Mouse (Mus musculus) heart, embryonic 14.5 days (tissue): ENCODE results near the gene Foxo6. TPM values are rescaled to one million over a fixed set of nuclear protein-coding genes. Genes with fewer than 3 reads are reported as not detected.
A peak's percentile ranks its signal among the peaks of the same experiment; 100 is the strongest.

Experiments
- ATAC-seq: fragments of 200-750 bp; cut with Nextera tagmentation; 2 replicates; pipeline ENCODE4 v1.8.0; 2017; ENCODE audit warnings: low read depth, moderate TSS enrichment; ENCODE audit not compliant: insufficient number of reproducible peaks, insufficient read depth, low FRiP score
- H3K27ac ChIP-seq, 2 experiments: fragments of 200-500 bp in 1 of 2; fragments of 300-500 bp in 1 of 2; sonication (generic) in 1 of 2; replicated peaks in 1 of 2; 2 replicates each; pipeline ENCODE4 v1.5.1; 2012 to 2014; ENCODE audit warnings: low read depth in 2 of 2, low read length in 2 of 2, control low read depth in 1 of 2, mild to moderate bottlenecking in 1 of 2, mixed read lengths in 1 of 2; ENCODE audit not compliant: control insufficient read depth in 1 of 2, insufficient read depth in 1 of 2
- H3K27me3 ChIP-seq: fragments of 300-500 bp; sonication (generic); 2 replicates; pipeline ENCODE4 v1.6.1; 2014; ENCODE audit warnings: mild to moderate bottlenecking, low read length, control low read depth; ENCODE audit not compliant: control insufficient read depth, insufficient read depth
- H3K36me3 ChIP-seq: fragments of 300-500 bp; sonication (generic); 2 replicates; pipeline ENCODE4 v1.6.1; 2014; ENCODE audit warnings: mild to moderate bottlenecking, control low read depth, low read length, mixed read lengths; ENCODE audit not compliant: control insufficient read depth, insufficient read depth
- H3K4me1 ChIP-seq, 2 experiments: fragments of 200-500 bp in 1 of 2; fragments of 300-500 bp in 1 of 2; sonication (generic) in 1 of 2; 2 replicates each; pipeline ENCODE4 v1.6.1; 2012 to 2014; ENCODE audit warnings: low read length in 2 of 2, control low read depth in 1 of 2, mixed read lengths in 1 of 2; ENCODE audit not compliant: control insufficient read depth in 2 of 2, insufficient read depth in 2 of 2
- H3K4me2 ChIP-seq: fragments of 300-500 bp; sonication (generic); 2 replicates; pipeline ENCODE4 v1.6.1; 2014; ENCODE audit warnings: mild to moderate bottlenecking, low read length
- H3K4me3 ChIP-seq, 2 experiments: fragments of 200-500 bp in 1 of 2; fragments of 300-500 bp in 1 of 2; sonication (generic) in 1 of 2; 2 replicates each; pipeline ENCODE4 v1.5.1; 2012 to 2014; ENCODE audit warnings: low read length in 2 of 2, mild to moderate bottlenecking in 2 of 2, control low read depth in 1 of 2, low read depth in 1 of 2, moderate library complexity in 1 of 2; ENCODE audit not compliant: control insufficient read depth in 1 of 2, insufficient read depth in 1 of 2
- H3K9ac ChIP-seq: fragments of 300-500 bp; sonication (generic); 2 replicates; pipeline ENCODE4 v1.6.1; 2014; ENCODE audit warnings: mild to moderate bottlenecking, low read length
- H3K9me3 ChIP-seq: fragments of 300-500 bp; sonication (generic); 2 replicates; pipeline ENCODE4 v1.6.1; 2016; ENCODE audit warnings: low read length, control low read depth; ENCODE audit not compliant: control insufficient read depth
- WGBS: fragments of 180-500 bp; shearing (Covaris S2); extraction: QIAGEN DNeasy Blood & Tissue Kit; methylation state at CpG from one replicate; pipeline ENCODE4 v1.1.7; 2014; 5-methylcytosine and 5-hydroxymethylcytosine counted together
- polyA plus RNA-seq: library from polyadenylated mRNA; unstranded; fragments of >200 nt; fragmentation: Nextera tagmentation; extraction: Ambion mirVana; gene quantifications from 2 replicates; pipeline ENCODE4 v1.2.1, GENCODE M21; 2014

The Foxo6 gene
- polyA plus RNA-seq, 1 experiment from 2014 or later: 0.24 TPM

DNA sequence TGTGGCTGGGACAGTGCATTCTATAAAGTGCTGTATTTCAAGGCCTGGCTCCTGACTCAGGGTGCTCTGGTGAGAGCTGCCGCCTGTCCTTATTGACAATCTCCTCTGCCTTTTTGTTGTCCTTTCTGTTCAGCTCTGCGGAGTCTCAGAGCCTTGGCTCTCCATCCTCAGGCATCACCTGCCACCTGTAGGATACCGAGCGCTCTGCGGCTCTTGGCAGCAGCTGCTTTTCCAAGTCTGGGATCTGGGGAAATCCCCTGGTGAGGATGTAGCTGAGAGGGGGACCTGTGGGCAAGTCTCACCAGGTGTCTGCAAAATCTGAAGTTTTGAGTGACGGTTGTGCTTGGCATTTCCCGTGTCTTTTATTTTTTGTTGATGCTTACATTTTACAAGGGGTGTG is 12.1 kb upstream of the Foxo6 start:
- Histone ChIP-seq H3K27ac (no peak overlapping the region), H3K9ac (no peak overlapping the region), H3K4me1 (no peaks in the 10 kb centered on the region), H3K4me3 (no peak overlapping the region), H3K4me2 (no peak overlapping the region), H3K36me3 (no peaks in the 10 kb centered on the region), H3K9me3 (no peaks in the 10 kb centered on the region), H3K27me3 (peaks cover 17% of the 10 kb centered on the region)
- no peak for ATAC-seq
- WGBS: 45% methylated on average over 7 of the region's 7 CpGs

DNA sequence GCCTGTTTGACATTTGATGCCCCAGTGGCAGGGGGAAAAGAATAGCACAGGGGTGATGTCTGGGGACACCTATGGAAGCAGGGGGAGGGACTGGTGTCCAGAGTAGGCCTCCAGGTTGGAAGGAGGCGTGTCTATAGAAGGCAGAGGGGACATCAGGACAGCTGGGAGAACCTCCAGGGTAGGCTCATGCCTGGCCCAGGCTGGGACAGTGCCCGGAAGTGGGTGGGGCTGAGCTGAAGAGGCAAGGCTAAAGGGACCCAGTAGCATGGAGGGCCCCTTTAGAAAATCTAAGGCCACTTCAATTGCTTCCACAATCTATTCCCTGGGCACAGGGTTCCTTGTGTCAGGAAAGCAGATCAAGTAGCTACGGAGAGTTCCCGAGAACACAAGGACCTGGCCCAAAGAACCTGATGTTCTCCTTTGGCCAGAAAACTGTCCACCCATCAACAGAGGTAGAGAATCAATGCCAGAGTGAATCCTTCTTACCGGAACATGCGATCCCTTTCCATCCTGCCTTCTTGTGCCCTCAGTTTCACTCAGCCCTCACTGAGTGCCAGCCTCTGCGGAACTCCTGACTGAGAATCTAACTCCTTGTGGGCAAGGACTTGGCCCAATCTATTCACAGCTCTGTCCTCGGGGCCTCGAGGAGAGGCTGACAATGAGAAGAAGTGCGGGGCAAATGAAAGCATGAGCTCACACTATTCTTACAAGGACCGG is 4.1 kb upstream of the Foxo6 start:
- Histone ChIP-seq H3K27me3 (peaks cover 19% of the 10 kb centered on the region), H3K9ac (no peak overlapping the region), H3K4me1 (peaks cover 6 to 14% of the 10 kb centered on the region in 2 experiments; a peak in 3 of 4 replicates), H3K27ac (no peak overlapping the region), H3K4me3 (no peak overlapping the region), H3K4me2 (no peak overlapping the region), H3K9me3 (no peaks in the 10 kb centered on the region), H3K36me3 (no peaks in the 10 kb centered on the region)
- no peak for ATAC-seq
- WGBS: 75% methylated on average over 11 of the region's 11 CpGs

DNA sequence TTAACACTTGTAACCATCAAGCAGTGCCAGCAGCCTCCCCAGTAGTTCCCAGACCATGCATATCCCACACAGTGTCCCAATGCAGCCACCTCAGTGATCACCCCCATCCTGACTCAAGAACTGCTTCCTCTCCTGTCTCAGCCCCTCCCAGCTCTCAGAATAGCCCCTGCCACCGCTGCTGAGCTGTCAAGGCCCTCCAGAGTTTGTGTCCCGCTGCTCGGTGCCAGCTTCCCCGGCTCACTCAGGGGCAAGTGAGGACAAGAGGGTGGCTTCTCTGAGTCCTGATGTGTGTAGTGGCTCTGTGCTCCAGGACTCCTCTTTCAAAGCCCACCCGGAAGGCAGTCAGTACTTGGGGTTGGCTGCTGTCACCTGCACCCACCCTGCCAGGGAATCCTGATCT is 3.3 kb upstream of the Foxo6 start:
- no peak overlapping the region for H3K9ac ChIP-seq
- H3K36me3 ChIP-seq: no peaks in the 10 kb centered on the region
- no peak overlapping the region for H3K27ac ChIP-seq
- no peak for ATAC-seq
- H3K4me3 ChIP-seq: no peak overlapping the region
- H3K4me1 ChIP-seq: peaks cover 6 to 14% of the 10 kb centered on the region in 2 experiments; a peak in 3 of 4 replicates
- H3K4me2 ChIP-seq: no peak overlapping the region
- peaks cover 27% of the 10 kb centered on the region for H3K27me3 ChIP-seq
- no peaks in the 10 kb centered on the region for H3K9me3 ChIP-seq
- 19% methylated on average over 5 of the region's 5 CpGs for WGBS

DNA sequence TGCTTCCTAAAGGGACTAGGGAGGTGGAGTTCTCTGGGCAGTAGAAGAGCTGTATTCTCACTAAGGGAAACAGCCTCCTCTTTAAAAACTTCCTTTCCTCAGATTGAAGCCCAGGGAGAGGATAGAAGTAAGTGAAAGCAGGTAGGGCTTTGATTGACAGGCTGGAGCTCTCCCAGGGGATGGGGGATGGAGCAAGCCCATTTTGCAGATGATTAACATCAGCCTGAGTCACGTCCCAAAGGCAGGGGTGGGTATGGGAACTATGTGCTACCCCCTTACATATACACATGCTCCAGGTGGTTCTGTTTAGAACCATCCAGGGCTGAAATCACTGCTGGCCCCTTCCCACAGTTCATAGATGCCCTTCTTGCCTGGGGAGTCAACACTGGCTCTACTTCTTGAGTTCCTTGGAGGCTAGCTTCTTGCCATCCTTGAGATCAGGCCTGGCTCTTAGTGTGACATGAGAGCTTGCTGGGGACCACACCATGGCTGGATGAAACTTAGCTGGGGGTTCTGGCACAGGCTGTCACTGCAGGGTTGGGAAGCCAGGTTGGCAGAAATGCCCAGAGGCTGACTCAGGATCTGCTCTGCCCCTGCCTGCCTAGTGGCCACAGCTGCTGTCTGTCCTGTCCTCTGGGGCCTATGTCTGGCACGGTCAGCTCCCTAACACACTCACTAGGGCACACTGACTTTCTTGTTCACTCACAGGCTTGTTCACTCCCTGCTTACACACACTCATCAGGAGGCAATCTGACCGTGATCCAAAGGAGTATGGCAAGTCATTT is 2.2 kb upstream of the Foxo6 start:
- ATAC-seq: no peak
- Histone ChIP-seq H3K4me1 (peaks cover 6 to 14% of the 10 kb centered on the region in 2 experiments; a peak in 3 of 4 replicates), H3K4me3 (no peak overlapping the region), H3K4me2 (no peak overlapping the region), H3K9me3 (no peaks in the 10 kb centered on the region), H3K36me3 (no peaks in the 10 kb centered on the region), H3K27ac (no peak overlapping the region), H3K27me3 (peaks cover 38% of the 10 kb centered on the region), H3K9ac (no peak overlapping the region)
- 62% methylated on average over 3 of the region's 3 CpGs for WGBS

DNA sequence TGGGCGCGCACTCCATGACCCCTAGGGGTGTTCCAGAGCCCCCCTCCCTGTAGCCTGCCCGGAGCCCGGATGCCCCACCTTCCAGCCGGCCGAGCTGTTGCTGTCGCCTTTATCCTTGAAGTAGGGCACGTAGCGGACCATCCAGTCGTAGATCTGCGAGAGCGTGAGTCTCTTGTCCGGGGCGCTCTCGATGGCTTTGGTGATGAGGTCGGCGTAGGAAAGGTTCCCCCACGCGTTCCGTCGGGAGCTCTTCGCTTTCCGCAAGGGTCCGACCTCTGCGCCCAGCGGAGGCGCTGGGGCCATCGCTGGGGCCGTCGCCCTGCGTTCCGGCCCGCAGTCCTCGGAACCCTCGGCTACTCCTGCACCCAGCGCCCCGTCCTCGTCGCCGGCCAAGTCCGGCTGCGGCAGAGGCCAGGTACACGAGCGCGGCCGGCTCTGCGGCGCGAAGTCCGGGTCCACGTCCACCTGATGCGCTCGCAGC is 348 bp downstream of the Foxo6 start:
- Histone ChIP-seq H3K9me3 (no peaks in the 10 kb centered on the region), H3K4me1 (peaks cover 14 to 31% of the 10 kb centered on the region in 2 experiments), H3K27me3 (peaks cover 52% of the 10 kb centered on the region), H3K9ac (peak overlapping the region; percentile 77), H3K27ac (no peak overlapping the region), H3K36me3 (no peaks in the 10 kb centered on the region), H3K4me3 (peak overlapping the region; percentile 60 to 68), H3K4me2 (peak overlapping the region; percentile 97)
- no peak for ATAC-seq
- WGBS: 0% methylated on average over 38 of the region's 53 CpGs

DNA sequence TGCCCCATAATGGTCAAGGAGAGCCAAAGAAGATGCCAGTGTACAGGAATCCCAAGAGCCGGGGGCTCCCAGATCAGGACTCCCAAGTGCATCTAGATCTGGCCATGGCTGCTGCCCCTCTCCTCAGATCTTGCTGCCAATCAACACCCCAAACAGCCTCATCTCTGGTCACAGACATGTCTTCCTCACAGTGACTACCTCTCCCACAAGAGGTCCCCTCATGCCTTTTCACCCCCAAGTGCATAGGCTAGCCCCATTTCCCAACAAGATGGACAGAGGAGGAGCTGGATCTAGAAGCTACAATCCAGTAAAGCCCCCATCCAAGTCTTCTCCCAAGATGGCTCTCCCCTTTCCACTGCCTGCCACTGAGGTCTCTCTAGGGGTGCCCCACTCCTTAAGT is 1.4 kb downstream of the Foxo6 start:
- H3K4me2 ChIP-seq: peak overlapping the region; percentile 97; the same call in 1 of the 2 replicates
- H3K36me3 ChIP-seq: no peaks in the 10 kb centered on the region
- H3K27ac ChIP-seq: no peak overlapping the region
- ATAC-seq: no peak
- H3K4me1 ChIP-seq: peaks cover 15 to 30% of the 10 kb centered on the region in 2 experiments
- peaks cover 60% of the 10 kb centered on the region for H3K27me3 ChIP-seq
- no peaks in the 10 kb centered on the region for H3K9me3 ChIP-seq
- H3K4me3 ChIP-seq: no peak overlapping the region
- WGBS: 90% methylated on average over 1 of the region's 1 CpGs
- no peak overlapping the region for H3K9ac ChIP-seq

DNA sequence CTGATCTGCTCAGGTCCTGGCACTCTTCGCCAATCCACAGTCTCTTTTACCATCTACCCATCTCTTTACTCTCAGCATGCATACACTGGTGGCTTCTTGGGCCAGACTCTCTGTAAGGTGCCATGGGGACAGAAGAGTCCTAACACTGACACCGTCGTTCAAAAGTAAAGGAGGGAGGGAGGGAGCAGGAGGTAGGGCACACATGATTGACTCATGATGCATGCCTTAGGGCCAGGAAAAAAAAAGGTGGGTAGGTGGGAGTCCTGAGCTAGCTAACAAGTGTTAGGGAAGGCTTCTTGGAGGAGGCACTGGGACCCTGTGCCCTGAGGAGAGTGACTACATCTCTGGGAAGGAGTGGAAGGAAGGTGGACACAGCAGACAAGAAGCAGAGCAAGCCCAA is 1.9 kb downstream of the Foxo6 start:
- H3K4me3 ChIP-seq: no peak overlapping the region
- WGBS: 61% methylated on average over 3 of the region's 3 CpGs
- H3K36me3 ChIP-seq: no peaks in the 10 kb centered on the region
- H3K4me2 ChIP-seq: no peak overlapping the region
- no peak overlapping the region for H3K9ac ChIP-seq
- H3K4me1 ChIP-seq: peaks cover 11 to 25% of the 10 kb centered on the region in 2 experiments
- no peak overlapping the region for H3K27ac ChIP-seq
- peaks cover 64% of the 10 kb centered on the region for H3K27me3 ChIP-seq
- ATAC-seq: no peak
- no peaks in the 10 kb centered on the region for H3K9me3 ChIP-seq
